Mouse (Mus musculus): Measurements from ENCODE around the gene A930018P22Rik. TPM values are rescaled to one million over a fixed set of nuclear protein-coding genes. Genes with fewer than 3 reads are reported as not detected.
A peak's percentile ranks its signal among the peaks of the same experiment; 100 is the strongest.
"Not testable (repeated sequence)": the region's sequence is repeated elsewhere in the genome, so short reads cannot be mapped to it uniquely, and the experiment has no call there.

Gene A930018P22Rik
- not detected in 2 replicates for polyA plus RNA-seq (2015; fragmentation: Nextera tagmentation; extraction: Ambion mirVana)

DNA sequence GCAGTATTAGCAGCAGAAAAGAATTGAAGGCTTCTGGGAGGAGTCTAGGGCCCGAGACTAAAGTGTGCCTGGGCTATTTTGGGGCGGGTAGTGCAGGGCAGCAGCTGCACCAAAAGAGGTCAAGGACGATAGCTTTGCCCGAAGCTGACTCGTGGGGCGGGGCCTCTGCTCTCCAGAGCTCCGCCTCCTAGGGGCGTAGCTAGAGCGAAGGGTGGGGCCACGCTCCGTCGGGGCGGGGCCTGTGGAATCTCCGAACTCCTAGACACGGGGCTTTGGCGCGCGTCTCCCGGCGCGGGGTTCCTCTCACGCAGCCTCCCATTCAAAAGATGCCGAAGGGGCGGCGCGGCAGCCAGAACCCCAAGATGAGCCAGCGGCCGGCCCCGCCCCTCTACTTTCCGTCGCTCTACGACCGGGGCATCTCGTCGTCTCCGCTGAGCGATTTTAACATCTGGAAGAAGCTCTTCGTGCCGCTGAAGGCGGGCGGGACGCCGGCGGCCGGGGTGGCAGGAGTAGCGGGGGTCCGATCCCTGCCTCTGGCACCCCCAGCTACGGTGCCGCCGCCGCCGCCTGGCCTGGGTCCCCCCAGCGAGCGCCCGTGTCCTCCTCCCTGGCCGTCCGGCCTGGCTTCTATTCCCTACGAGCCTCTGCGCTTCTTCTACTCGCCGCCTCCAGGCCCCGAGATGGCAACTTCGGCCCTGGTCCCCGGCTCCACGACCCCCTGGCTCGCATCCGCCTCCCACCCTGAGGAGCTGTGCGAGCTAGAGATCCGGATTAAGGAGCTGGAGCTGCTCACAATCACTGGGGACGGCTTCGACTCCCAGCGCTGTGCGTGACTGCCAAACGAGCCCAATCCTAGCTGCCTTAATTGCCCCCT is at the start of gene A930018P22Rik:
A930018P22Rik (plus strand) TSS at position 265 of the 874 bp plus-strand sequence.
- DNase-seq (ENCODE audit: low spot score), result peak; percentile 85

GRCm38 (mm10) chr2:104078285-104078684 is 44.3 kb upstream of the A930018P22Rik start:
- not testable (repeated sequence) for DNase-seq (ENCODE audit: low spot score)

DNA sequence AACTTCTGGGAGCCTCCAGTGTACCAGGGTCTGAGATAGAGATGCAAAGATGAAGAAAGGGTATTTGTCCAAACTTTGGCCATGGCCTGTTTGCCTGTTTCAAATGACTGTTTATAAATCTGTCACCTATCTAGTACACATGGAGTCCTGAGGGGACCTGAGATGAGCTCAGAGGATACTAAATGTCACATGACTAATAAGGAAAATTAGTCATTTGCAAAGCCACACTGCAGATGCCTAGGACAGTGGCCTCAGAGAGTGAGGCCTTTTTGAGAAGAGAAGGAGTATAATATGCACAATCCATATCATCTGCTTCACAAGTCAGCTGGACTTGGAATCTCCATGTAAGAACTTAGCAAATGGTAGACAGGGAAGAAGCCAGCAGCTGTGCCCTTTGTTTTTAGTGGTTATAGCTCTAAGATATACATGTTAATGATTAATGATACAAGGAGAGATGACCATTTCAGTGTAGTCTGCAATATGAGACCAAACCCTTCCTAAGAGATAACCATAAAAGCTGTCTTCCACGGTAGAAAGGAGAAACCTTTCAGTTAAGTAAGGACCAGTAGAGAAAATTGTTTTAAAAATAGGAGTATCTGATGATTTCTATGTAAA is 41.0 kb upstream of the A930018P22Rik start:
- DNase-seq (ENCODE audit: low spot score), result not testable (repeated sequence)

DNA sequence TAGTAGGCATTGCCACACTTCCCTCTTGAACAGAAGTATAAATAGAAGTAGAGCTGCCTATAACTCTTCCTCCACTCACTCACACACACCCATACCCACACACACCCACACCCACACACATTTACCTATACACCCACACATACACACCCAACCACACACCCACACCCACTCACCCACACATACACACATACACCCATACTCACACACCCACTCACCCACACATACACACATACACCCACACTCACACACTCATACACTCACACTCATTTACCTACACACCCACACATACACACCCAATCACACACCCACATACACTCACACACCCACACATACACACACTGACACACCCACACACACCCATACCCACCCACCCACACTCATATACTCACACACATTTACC is 40.1 kb upstream of the A930018P22Rik start:
- DNase-seq (ENCODE audit: low spot score), result no peak

DNA sequence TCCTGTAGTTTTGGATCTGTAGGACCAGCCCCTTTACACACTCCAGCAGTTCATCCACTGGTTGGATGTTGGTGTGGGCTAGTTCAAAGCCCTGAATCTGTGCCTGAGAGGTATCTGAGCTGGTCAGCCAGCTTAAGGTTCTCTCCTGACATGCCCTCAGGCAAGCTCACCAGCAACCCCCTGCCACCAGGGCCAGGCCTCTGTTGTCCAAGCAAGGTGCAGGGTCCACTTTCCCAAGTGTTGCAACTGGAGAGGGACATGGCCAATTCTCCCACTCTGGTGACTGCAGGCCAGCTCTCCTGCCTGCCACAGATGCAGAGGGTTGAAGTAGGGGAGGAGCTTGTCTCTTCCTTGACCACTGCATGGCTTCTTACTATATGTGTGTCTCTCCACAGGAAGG is 38.5 kb upstream of the A930018P22Rik start:
- DNase-seq (ENCODE audit: low spot score), result not testable (repeated sequence)

DNA sequence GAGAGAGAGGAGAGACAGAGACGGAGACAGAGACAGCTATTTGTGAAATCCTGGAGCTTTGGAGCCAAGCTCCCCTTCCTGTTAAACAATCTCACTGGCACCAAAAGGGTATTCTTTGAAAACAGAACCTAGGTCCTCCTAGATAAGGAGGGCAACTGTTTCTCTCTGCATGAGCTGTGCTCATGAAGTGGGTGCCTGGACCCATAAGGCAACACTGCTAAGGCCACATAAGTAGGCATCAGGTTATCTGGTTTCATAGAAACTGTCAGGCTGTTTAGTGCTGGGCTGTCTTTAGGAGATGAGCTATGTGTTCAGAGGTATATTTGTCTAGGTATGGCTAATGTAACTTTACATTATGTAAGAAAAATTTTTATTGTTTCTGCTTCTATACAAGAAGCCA is 35.0 kb upstream of the A930018P22Rik start:
- not testable (repeated sequence) for DNase-seq (ENCODE audit: low spot score)

GRCm38 (mm10) chr2:104093305-104093704 is 29.3 kb upstream of the A930018P22Rik start:
- DNase-seq (ENCODE audit: low spot score), result no peak

DNA sequence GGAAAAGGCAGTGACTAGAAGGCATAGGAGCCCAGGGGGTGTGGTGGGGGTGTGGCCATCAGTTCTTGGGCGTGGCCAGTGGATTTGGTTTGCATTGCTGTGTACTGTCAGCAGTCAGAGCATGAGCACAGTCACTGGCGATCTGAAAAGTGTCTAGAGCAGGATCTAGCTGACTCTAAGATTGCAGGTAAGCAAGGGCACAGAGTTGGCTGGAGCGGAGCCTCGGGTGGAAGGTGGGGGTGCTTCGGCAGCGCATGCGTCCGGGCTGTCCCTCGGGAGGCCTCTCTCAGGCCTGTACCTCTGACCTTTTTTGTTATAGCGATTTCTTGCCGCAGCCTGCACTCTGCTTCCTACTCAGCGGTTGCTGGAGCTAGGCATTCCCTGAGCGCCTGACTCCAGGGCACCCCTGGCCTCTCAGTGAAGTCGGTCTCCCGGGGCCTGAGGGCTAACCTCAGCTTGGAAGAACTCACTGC is 26.8 kb upstream of the A930018P22Rik start, which contains the start of gene Cd59a:
Cd59a (plus strand) TSS at position 61 of the 473 bp plus-strand sequence.
- DNase-seq (ENCODE audit: low spot score), result peak; percentile 66

DNA sequence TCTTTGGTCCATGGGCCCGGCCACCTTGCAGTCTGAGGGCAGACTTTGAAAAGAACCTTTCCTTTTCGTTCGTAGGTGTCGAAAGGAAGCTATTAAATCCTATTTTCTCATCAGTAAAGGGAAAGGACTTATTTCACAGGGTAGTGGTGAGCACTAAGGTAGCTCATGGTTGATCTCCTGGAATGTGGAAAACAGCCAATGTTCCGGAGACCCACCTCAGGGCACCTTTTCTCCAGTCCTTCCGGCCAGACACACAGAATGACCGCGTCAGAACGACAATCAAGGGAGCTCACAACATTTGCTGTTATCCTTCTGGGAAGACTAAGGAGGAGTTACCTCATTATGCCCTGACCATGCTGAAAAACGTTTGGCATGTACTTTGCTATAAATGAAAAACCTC is 26.3 kb upstream of the A930018P22Rik start:
- DNase-seq (ENCODE audit: low spot score), result no peak

GRCm38 (mm10) chr2:104096796-104097195 is 25.8 kb upstream of the A930018P22Rik start:
- DNase-seq (ENCODE audit: low spot score), result not testable (repeated sequence)

- DNase-seq (ENCODE audit: low spot score), result not testable (repeated sequence)
These were observed 25.2 kb upstream of the A930018P22Rik start for GRCm38 (mm10) chr2:104097396-104097795.

GRCm38 (mm10) chr2:104098529-104099230 is 23.9 kb upstream of the A930018P22Rik start:
- DNase-seq (ENCODE audit: low spot score), result no peak

DNA sequence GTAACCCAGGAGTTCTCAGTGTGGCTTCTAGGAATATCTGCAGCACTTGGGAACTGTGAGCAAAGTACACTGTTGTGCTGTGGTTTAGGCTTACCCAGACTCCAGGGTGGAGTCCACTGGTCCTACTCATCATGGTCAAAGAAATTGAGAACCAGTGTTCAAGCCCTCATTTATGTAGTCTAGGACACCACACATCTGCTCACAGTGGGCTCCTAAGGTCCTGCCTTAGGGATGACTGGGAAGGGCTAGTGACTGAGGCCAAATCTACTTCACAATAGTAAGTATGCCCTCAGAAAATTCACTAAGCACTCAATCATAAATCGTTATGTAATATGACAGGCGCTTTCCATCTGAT is 23.4 kb upstream of the A930018P22Rik start:
- no peak for DNase-seq (ENCODE audit: low spot score)

DNA sequence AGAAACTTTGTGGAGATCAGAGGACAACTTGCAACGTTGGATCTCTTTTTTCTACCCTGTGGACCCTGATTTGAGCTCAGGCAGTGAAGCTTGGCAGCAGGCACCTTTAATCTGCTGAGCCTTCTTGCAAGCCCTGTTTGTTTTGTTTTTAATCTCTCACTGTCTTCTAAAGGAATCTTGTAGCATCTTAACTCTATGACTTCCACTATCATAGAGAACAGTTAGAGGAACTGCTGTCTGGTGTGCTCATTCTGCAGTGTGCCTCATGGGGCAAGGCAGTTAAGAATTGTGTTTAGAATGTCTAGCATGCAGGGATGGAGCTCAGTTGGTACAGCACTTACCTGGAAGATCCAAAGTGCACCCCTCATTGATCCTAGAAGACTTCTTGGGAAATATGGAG is 22.6 kb upstream of the A930018P22Rik start:
- DNase-seq (ENCODE audit: low spot score), result no peak

DNA sequence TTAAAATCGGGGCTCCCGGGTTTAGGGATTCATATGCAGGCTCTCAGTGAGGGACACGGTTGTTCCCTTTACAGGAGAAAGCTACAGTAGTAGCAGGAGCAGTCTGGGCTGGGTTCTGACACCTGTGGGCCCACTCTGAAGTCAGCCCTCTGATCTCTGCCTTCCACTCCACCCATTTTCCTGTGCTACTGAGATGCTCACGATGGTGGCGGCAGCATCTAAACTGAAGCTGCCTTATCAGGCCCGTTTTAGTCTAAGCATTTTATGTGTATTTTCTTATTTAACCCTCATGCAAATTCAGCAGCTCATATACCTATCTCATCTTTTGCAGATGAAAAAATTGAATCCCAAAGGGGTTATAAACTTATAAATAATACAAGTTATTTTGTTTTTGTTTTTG is 17.8 kb upstream of the A930018P22Rik start:
- DNase-seq (ENCODE audit: low spot score), result no peak

GRCm38 (mm10) chr2:104109021-104109420 is 13.5 kb upstream of the A930018P22Rik start:
- not testable (repeated sequence) for DNase-seq (ENCODE audit: low spot score)

DNA sequence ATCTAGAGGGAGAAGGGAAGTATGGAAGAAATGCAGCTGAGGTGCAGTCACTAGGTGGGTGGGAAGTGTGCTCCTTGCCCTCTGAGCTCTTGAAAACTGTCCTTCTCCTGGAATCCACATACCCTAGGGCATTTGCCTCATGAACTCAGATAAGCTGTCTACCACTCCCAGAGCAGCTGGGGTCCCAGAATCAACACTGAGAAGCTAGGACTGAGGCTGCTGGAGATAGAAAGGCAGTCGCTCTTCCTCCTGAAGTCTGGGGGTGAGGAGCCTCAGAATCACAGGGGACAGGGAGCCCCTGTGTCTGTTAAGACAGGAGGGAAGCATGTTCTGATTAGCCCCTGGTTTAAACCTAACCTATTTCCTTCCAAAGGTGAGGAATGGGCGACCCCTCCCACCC is 13.0 kb upstream of the A930018P22Rik start:
- DNase-seq (ENCODE audit: low spot score), result no peak

DNA sequence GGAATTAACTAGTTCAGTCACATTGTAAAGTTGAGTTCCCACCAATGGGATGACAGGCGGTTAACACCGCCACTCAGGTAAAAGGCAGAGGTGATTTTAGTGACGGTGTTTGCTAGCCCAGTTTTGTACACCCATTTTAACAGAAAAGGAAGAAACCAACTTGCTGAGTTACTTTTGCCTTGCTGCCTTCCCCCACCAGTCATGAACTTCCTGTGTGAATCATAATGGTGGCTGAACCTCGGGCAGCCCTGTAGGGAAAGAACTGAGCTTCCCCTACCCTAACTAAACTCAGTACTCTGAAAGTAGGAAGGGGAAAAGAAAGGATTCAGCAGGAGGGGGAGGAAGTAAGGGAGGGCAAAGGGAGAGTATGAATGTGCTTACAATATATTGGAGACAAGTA is 12.5 kb upstream of the A930018P22Rik start:
- no peak for DNase-seq (ENCODE audit: low spot score)

DNA sequence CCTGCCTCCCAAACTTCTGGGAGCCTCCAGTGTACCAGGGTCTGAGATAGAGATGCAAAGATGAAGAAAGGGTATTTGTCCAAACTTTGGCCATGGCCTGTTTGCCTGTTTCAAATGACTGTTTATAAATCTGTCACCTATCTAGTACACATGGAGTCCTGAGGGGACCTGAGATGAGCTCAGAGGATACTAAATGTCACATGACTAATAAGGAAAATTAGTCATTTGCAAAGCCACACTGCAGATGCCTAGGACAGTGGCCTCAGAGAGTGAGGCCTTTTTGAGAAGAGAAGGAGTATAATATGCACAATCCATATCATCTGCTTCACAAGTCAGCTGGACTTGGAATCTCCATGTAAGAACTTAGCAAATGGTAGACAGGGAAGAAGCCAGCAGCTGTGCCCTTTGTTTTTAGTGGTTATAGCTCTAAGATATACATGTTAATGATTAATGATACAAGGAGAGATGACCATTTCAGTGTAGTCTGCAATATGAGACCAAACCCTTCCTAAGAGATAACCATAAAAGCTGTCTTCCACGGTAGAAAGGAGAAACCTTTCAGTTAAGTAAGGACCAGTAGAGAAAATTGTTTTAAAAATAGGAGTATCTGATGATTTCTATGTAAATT is 11.3 kb upstream of the A930018P22Rik start:
- not testable (repeated sequence) for DNase-seq (ENCODE audit: low spot score)

DNA sequence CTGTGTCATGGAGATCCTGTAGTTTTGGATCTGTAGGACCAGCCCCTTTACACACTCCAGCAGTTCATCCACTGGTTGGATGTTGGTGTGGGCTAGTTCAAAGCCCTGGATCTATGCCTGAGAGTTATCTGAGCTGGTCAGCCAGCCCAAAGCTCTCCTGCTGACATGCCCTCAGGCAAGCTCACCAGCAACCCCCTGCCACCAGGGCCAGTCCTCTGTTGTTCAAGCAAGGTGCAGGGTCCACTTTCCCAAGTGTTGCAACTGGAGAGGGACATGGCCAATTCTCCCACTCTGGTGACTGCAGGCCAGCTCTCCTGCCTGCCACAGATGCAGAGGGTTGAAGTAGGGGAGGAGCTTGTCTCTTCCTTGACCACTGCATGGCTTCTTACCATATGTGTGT is 9.0 kb upstream of the A930018P22Rik start:
- not testable (repeated sequence) for DNase-seq (ENCODE audit: low spot score)

GRCm38 (mm10) chr2:104114898-104115297 is 7.7 kb upstream of the A930018P22Rik start:
- no peak for DNase-seq (ENCODE audit: low spot score)

Measured in thymus, postnatal 0 days (tissue).